Mouse (Mus musculus): ENCODE measurements around the gene Dctn2. TPM values are rescaled to one million over a fixed set of nuclear protein-coding genes. Genes with fewer than 3 reads are reported as not detected.

The Dctn2 gene
- polyA plus RNA-seq, 1 experiment from 2014 or later = 127 TPM

- Histone ChIP-seq H3K9me3 (replicated peaks) (no peaks in the 10 kb centered on the region), H3K4me2 (no peak overlapping the region), H3K27ac (no peak overlapping the region), H3K27me3 (peaks cover 35% of the 10 kb centered on the region), H3K9ac (no peak overlapping the region), H3K4me1 (replicated peaks) (no peaks in the 10 kb centered on the region), H3K4me3 (no peak overlapping the region), H3K36me3 (no peaks in the 10 kb centered on the region)
- no peak for ATAC-seq (replicated peaks; ENCODE audit: insufficient number of reproducible peaks, insufficient read depth, low FRiP score, low read depth)
- WGBS = 66% methylated on average over 7 of the region's 7 CpGs
Measured at GRCm38 (mm10) chr10:127319969-127320368, 53.8 kb downstream of the Dctn2 start.

GRCm38 (mm10) chr10:127321621-127322020 lies 55.5 kb downstream of the Dctn2 start, which contains the start of gene Arhgap9:
Gene Arhgap9, plus strand, starts transcription at chr10:127321964.
- Histone ChIP-seq H3K9me3 (replicated peaks) (no peaks in the 10 kb centered on the region), H3K4me2 (no peak within 1 kb of the TSS; the same call in 1 of the 2 replicates), H3K9ac (no peak within 1 kb of the TSS), H3K36me3 (no peaks in the 10 kb centered on the region), H3K27ac (no peak within 1 kb of the TSS), H3K27me3 (peaks cover 52% of the 10 kb centered on the region), H3K4me3 (no peak within 1 kb of the TSS), H3K4me1 (replicated peaks) (peaks cover 12% of the 10 kb centered on the region)
- 73% methylated on average over 3 of the region's 3 CpGs for WGBS
- no peak for ATAC-seq (replicated peaks; ENCODE audit: insufficient number of reproducible peaks, insufficient read depth, low FRiP score, low read depth)

- Histone ChIP-seq H3K9me3 (replicated peaks) (no peaks in the 10 kb centered on the region), H3K27ac (no peak overlapping the region), H3K4me2 (no peak overlapping the region), H3K4me1 (replicated peaks) (peaks cover 16% of the 10 kb centered on the region), H3K27me3 (peaks cover 57% of the 10 kb centered on the region), H3K36me3 (no peaks in the 10 kb centered on the region), H3K4me3 (no peak overlapping the region), H3K9ac (no peak overlapping the region)
- 63% methylated on average over 13 of the region's 13 CpGs for WGBS
- ATAC-seq (replicated peaks; ENCODE audit: insufficient number of reproducible peaks, insufficient read depth, low FRiP score, low read depth) = no peak
Measured at GRCm38 (mm10) chr10:127322178-127322577, 56.0 kb downstream of the Dctn2 start.

GRCm38 (mm10) chr10:127322669-127323068 lies 56.5 kb downstream of the Dctn2 start:
- Histone ChIP-seq H3K27ac (no peak overlapping the region), H3K36me3 (no peaks in the 10 kb centered on the region), H3K4me1 (replicated peaks) (peaks cover 19% of the 10 kb centered on the region), H3K4me2 (no peak overlapping the region; the same call in 1 of the 2 replicates), H3K9ac (no peak overlapping the region), H3K27me3 (peaks cover 62% of the 10 kb centered on the region), H3K9me3 (replicated peaks) (no peaks in the 10 kb centered on the region), H3K4me3 (no peak overlapping the region)
- ATAC-seq (replicated peaks; ENCODE audit: insufficient number of reproducible peaks, insufficient read depth, low FRiP score, low read depth) = no peak
- WGBS = 57% methylated on average over 4 of the region's 4 CpGs

GRCm38 (mm10) chr10:127323131-127323855 lies 57.1 kb downstream of the Dctn2 start:
- peaks cover 68% of the 10 kb centered on the region for H3K27me3 ChIP-seq
- WGBS = 71% methylated on average over 17 of the region's 17 CpGs
- peak overlapping the region; percentile 7; the same call in 1 of the 2 replicates for H3K27ac ChIP-seq
- H3K9me3 ChIP-seq (replicated peaks) = no peaks in the 10 kb centered on the region
- H3K9ac ChIP-seq = no peak overlapping the region
- H3K36me3 ChIP-seq = no peaks in the 10 kb centered on the region
- H3K4me2 ChIP-seq = peak overlapping the region; percentile 1; the same call in 1 of the 2 replicates
- peaks cover 21% of the 10 kb centered on the region for H3K4me1 ChIP-seq (replicated peaks)
- no peak overlapping the region for H3K4me3 ChIP-seq
- ATAC-seq (replicated peaks; ENCODE audit: insufficient number of reproducible peaks, insufficient read depth, low FRiP score, low read depth) = no peak

- Histone ChIP-seq H3K27me3 (peaks cover 80% of the 10 kb centered on the region), H3K4me3 (no peak overlapping the region), H3K9me3 (replicated peaks) (no peaks in the 10 kb centered on the region), H3K9ac (no peak overlapping the region), H3K27ac (0 out of 2 replicates have a peak overlapping the region, but pooled peaks have one; percentile 15), H3K4me2 (no peak overlapping the region), H3K36me3 (no peaks in the 10 kb centered on the region), H3K4me1 (replicated peaks) (peaks cover 21% of the 10 kb centered on the region)
- ATAC-seq (replicated peaks; ENCODE audit: insufficient number of reproducible peaks, insufficient read depth, low FRiP score, low read depth) = no peak
- 15% methylated on average over 7 of the region's 7 CpGs for WGBS
Measured at GRCm38 (mm10) chr10:127324495-127324894, 58.3 kb downstream of the Dctn2 start.

GRCm38 (mm10) chr10:127325454-127326016 lies 59.4 kb downstream of the Dctn2 start:
- Histone ChIP-seq H3K36me3 (no peaks in the 10 kb centered on the region), H3K4me3 (peak overlapping the region; percentile 50), H3K9ac (peak overlapping the region; percentile 53), H3K9me3 (replicated peaks) (no peaks in the 10 kb centered on the region), H3K4me1 (replicated peaks) (peaks cover 21% of the 10 kb centered on the region), H3K27ac (no peak overlapping the region; the same call in 1 of the 2 replicates), H3K4me2 (peak overlapping the region; percentile 81), H3K27me3 (peaks cover 89% of the 10 kb centered on the region)
- no peak for ATAC-seq (replicated peaks; ENCODE audit: insufficient number of reproducible peaks, insufficient read depth, low FRiP score, low read depth)
- WGBS = 33% methylated on average over 14 of the region's 14 CpGs

GRCm38 (mm10) chr10:127326017-127326801 lies 60.0 kb downstream of the Dctn2 start:
- Histone ChIP-seq H3K4me3 (peak overlapping the region; percentile 50), H3K9me3 (replicated peaks) (no peaks in the 10 kb centered on the region), H3K27ac (no peak overlapping the region; the same call in 1 of the 2 replicates), H3K4me2 (peak overlapping the region; percentile 81), H3K4me1 (replicated peaks) (peaks cover 21% of the 10 kb centered on the region), H3K36me3 (no peaks in the 10 kb centered on the region), H3K9ac (peak overlapping the region; percentile 53), H3K27me3 (peaks cover 93% of the 10 kb centered on the region)
- no peak for ATAC-seq (replicated peaks; ENCODE audit: insufficient number of reproducible peaks, insufficient read depth, low FRiP score, low read depth)
- WGBS = 1% methylated on average over 52 of the region's 54 CpGs

GRCm38 (mm10) chr10:127326828-127327227 lies 60.7 kb downstream of the Dctn2 start:
- H3K27ac ChIP-seq = no peak overlapping the region
- ATAC-seq (replicated peaks; ENCODE audit: insufficient number of reproducible peaks, insufficient read depth, low FRiP score, low read depth) = no peak
- peak overlapping the region; percentile 53 for H3K9ac ChIP-seq
- H3K27me3 ChIP-seq = peaks cover 95% of the 10 kb centered on the region
- no peaks in the 10 kb centered on the region for H3K36me3 ChIP-seq
- H3K4me2 ChIP-seq = peak overlapping the region; percentile 81
- peak overlapping the region; percentile 50 for H3K4me3 ChIP-seq
- WGBS = 9% methylated on average over 29 of the region's 29 CpGs
- no peaks in the 10 kb centered on the region for H3K9me3 ChIP-seq (replicated peaks)
- H3K4me1 ChIP-seq (replicated peaks) = peaks cover 21% of the 10 kb centered on the region

GRCm38 (mm10) chr10:127327461-127328145 lies 61.4 kb downstream of the Dctn2 start:
- Histone ChIP-seq H3K27ac (no peak overlapping the region), H3K4me1 (replicated peaks) (peaks cover 21% of the 10 kb centered on the region), H3K4me3 (peak overlapping the region; percentile 50; the same call in 1 of the 2 replicates), H3K36me3 (no peaks in the 10 kb centered on the region), H3K27me3 (peaks cover 95% of the 10 kb centered on the region), H3K9me3 (replicated peaks) (no peaks in the 10 kb centered on the region), H3K4me2 (no peak overlapping the region), H3K9ac (no peak overlapping the region)
- ATAC-seq (replicated peaks; ENCODE audit: insufficient number of reproducible peaks, insufficient read depth, low FRiP score, low read depth) = no peak
- WGBS = 50% methylated on average over 18 of the region's 18 CpGs

- no peaks in the 10 kb centered on the region for H3K9me3 ChIP-seq (replicated peaks)
- 78% methylated on average over 7 of the region's 7 CpGs for WGBS
- H3K4me2 ChIP-seq = no peak overlapping the region
- no peak overlapping the region for H3K4me3 ChIP-seq
- H3K27me3 ChIP-seq = peaks cover 78% of the 10 kb centered on the region
- no peak for ATAC-seq (replicated peaks; ENCODE audit: insufficient number of reproducible peaks, insufficient read depth, low FRiP score, low read depth)
- H3K4me1 ChIP-seq (replicated peaks) = peaks cover 21% of the 10 kb centered on the region
- no peaks in the 10 kb centered on the region for H3K36me3 ChIP-seq
- no peak overlapping the region for H3K9ac ChIP-seq
- H3K27ac ChIP-seq = no peak overlapping the region
Measured at GRCm38 (mm10) chr10:127330212-127330611, 64.0 kb downstream of the Dctn2 start.

Measured in heart, embryonic 15.5 days (tissue).